ENCODE assay signal across 7 mouse cellular contexts in genomic region chr10:96621980-96622645, GRCm38 (mm10). TPM values are rescaled to one million over a fixed set of nuclear protein-coding genes. Genes with fewer than 3 reads are reported as not detected.
DNase-seq lines count a peak whose midpoint lies in the region; ATAC-seq and TF ChIP-seq lines count a peak whose summit lies in the region.

No protein-coding gene starts in this region.

- no peak for DNase-seq in thymus, adult 2 months
- DNase-seq in thymus, postnatal 10 days (ENCODE audit: low spot score in 2 of 2) = no peak
- no peak for DNase-seq in embryonic facial prominence, embryonic 11.5 days (ENCODE audit: low spot score)
- peak; percentile 67 for DNase-seq in kidney, adult 2 months
- DNase-seq in left cerebral cortex, postnatal 25 days (ENCODE audit: low spot score in 2 of 2) = no peak
- no peak for DNase-seq in thymus, postnatal 0 days (ENCODE audit: low spot score)

- H3K4me1 ChIP-seq in thymus, adult 2 months (replicated peaks; ENCODE audit: control insufficient read depth, insufficient read depth, low read length) = peaks cover 15% of the 10 kb centered on the region
- no peaks in the 10 kb centered on the region for H3K4me1 ChIP-seq in embryonic facial prominence, embryonic 11.5 days (ENCODE audit: control insufficient read depth, insufficient read depth, low read length)
- peaks cover 29% of the 10 kb centered on the region for H3K4me1 ChIP-seq in kidney, adult 2 months (ENCODE audit: control insufficient read depth, insufficient read depth, low read length)
- H3K4me1 ChIP-seq in midbrain, embryonic 16.5 days (ENCODE audit: control insufficient read depth, insufficient read depth, low read length) = peaks cover 57% of the 10 kb centered on the region

- no peak for TF ChIP-seq CTCF in thymus, adult 2 months (IDR thresholded peaks at IDR 0.05; ENCODE audit: borderline replicate concordance, control insufficient read depth, extremely low read depth, insufficient read depth, low read length, poor library complexity)
- no peak for TF ChIP-seq CTCF in kidney, adult 2 months (conservative IDR thresholded peaks at IDR 0.05; ENCODE audit: insufficient read depth, insufficient read length, low read depth, low read length)

- intact Hi-C loops in left cerebral cortex, postnatal 25 days (cut with DNase I) = no loop called here

- peak overlapping the region; percentile 87 for H3K27ac ChIP-seq in thymus, adult 2 months (ENCODE audit: control insufficient read depth, insufficient read depth, low read length)
- H3K27ac ChIP-seq in embryonic facial prominence, embryonic 11.5 days (replicated peaks; ENCODE audit: low read depth, low read length) = no peak overlapping the region
- H3K27ac ChIP-seq in kidney, adult 2 months (ENCODE audit: insufficient read depth, low read depth, low read length) = peak overlapping the region; percentile 85
- H3K27ac ChIP-seq in midbrain, embryonic 16.5 days (ENCODE audit: low read length) = no peak overlapping the region

- H3K27me3 ChIP-seq in thymus, adult 2 months (ENCODE audit: control insufficient read depth, insufficient read depth, low read length) = no peaks in the 10 kb centered on the region
- H3K27me3 ChIP-seq in embryonic facial prominence, embryonic 11.5 days (ENCODE audit: control insufficient read depth, insufficient read depth, low read length) = no peaks in the 10 kb centered on the region
- no peaks in the 10 kb centered on the region for H3K27me3 ChIP-seq in kidney, adult 2 months (replicated peaks; ENCODE audit: control insufficient read depth, insufficient read depth, low read length)
- H3K27me3 ChIP-seq in midbrain, embryonic 16.5 days (ENCODE audit: control insufficient read depth, insufficient read depth, low read depth, low read length) = no peaks in the 10 kb centered on the region

- 85% methylated on average over 13 of the region's 13 CpGs for WGBS in thymus, adult 2 months
- 90% methylated on average over 13 of the region's 13 CpGs for WGBS in embryonic facial prominence, embryonic 11.5 days
- 22% methylated on average over 13 of the region's 13 CpGs for WGBS in kidney, adult 2 months
- WGBS in midbrain, embryonic 16.5 days = 68% methylated on average over 13 of the region's 13 CpGs

- no peak for ATAC-seq in embryonic facial prominence, embryonic 11.5 days (replicated peaks; ENCODE audit: insufficient number of reproducible peaks, low FRiP score, low TSS enrichment, low read depth)
- no peak for ATAC-seq in midbrain, embryonic 16.5 days

- peak overlapping the region; percentile 50 for H3K4me3 ChIP-seq in thymus, adult 2 months (ENCODE audit: control insufficient read depth, insufficient read depth, low read length)
- H3K4me3 ChIP-seq in embryonic facial prominence, embryonic 11.5 days (ENCODE audit: low read depth, low read length) = no peak overlapping the region
- peak overlapping the region; percentile 48 for H3K4me3 ChIP-seq in kidney, adult 2 months (ENCODE audit: insufficient read depth, low read depth, low read length)
- H3K4me3 ChIP-seq in midbrain, embryonic 16.5 days (ENCODE audit: low read depth, low read length) = peak overlapping the region; percentile 44

- H3K36me3 ChIP-seq in thymus, adult 2 months (ENCODE audit: control insufficient read depth, insufficient read depth, low read length) = peaks cover 45% of the 10 kb centered on the region
- no peaks in the 10 kb centered on the region for H3K36me3 ChIP-seq in embryonic facial prominence, embryonic 11.5 days (replicated peaks; ENCODE audit: control insufficient read depth, insufficient read depth, low read depth, low read length)
- peaks cover 6% of the 10 kb centered on the region for H3K36me3 ChIP-seq in kidney, adult 2 months (ENCODE audit: control insufficient read depth, insufficient read depth, low read length)
- H3K36me3 ChIP-seq in midbrain, embryonic 16.5 days (ENCODE audit: control insufficient read depth, insufficient read depth, low read length) = peaks cover 2% of the 10 kb centered on the region; the same call in 1 of the 2 replicates

- H3K9me3 ChIP-seq in embryonic facial prominence, embryonic 11.5 days (replicated peaks; ENCODE audit: control insufficient read depth, low read length) = no peaks in the 10 kb centered on the region
- no peaks in the 10 kb centered on the region for H3K9me3 ChIP-seq in midbrain, embryonic 16.5 days (replicated peaks; ENCODE audit: control insufficient read depth, low read length, poor library complexity, severe bottlenecking)

- H3K9ac ChIP-seq in embryonic facial prominence, embryonic 11.5 days (replicated peaks; ENCODE audit: low read length) = no peak overlapping the region
- H3K9ac ChIP-seq in midbrain, embryonic 16.5 days (ENCODE audit: low read depth, low read length) = peak overlapping the region; percentile 44

- peak overlapping the region; percentile 30; the same call in 1 of the 2 replicates for H3K4me2 ChIP-seq in embryonic facial prominence, embryonic 11.5 days (ENCODE audit: low read depth, low read length)
- peak overlapping the region; percentile 71 for H3K4me2 ChIP-seq in midbrain, embryonic 16.5 days (ENCODE audit: low read length)

- no peak for TF ChIP-seq POLR2A in thymus, adult 2 months (IDR thresholded peaks at IDR 0.05; ENCODE audit: control insufficient read depth, extremely low read depth, insufficient read depth, low read length, poor library complexity)
- no peak for TF ChIP-seq POLR2A in kidney, adult 2 months (IDR thresholded peaks at IDR 0.05; ENCODE audit: low read depth, low read length)

RNA-seq across cellular contexts. Expression of gene Btg1, which starts 5.3 kb away (rescaled TPM):
- 78.1 and 106 TPM in 2 replicates for polyA plus RNA-seq in thymus, adult 2 months (2012; rRNA removed)
- polyA plus RNA-seq in embryonic facial prominence, embryonic 11.5 days (2014; fragmentation: Nextera tagmentation; extraction: Ambion mirVana) = 48.4 and 48.9 TPM in 2 replicates
- 16.3 and 35.5 TPM in 2 replicates for polyA plus RNA-seq in kidney, adult 2 months (2012; rRNA removed)
- 33.6 and 46.5 TPM in 2 replicates for polyA plus RNA-seq in midbrain, embryonic 16.5 days (2015; fragmentation: Nextera tagmentation; extraction: Ambion mirVana)
- total RNA-seq in left cerebral cortex, postnatal 25 days (2021) = 10 to 100 TPM; 35.1 to 37.3 TPM
- 127 and 139 TPM in 2 replicates for polyA plus RNA-seq in thymus, postnatal 0 days (2015; fragmentation: Nextera tagmentation; extraction: Ambion mirVana)

Comparison
In these comparisons a context has a peak if more than half of its experiments do, and no peak if none do; other contexts are left out.
1. H3K27ac ChIP-seq: peak in thymus, adult 2 months (single experiment) and kidney, adult 2 months (single experiment); none in embryonic facial prominence, embryonic 11.5 days (single experiment) and midbrain, embryonic 16.5 days (single experiment).